Mouse (Mus musculus) midbrain, embryonic 16.5 days (tissue): Measurements from ENCODE around the gene Lrrc19. TPM values are rescaled to one million over a fixed set of nuclear protein-coding genes. Genes with fewer than 3 reads are reported as not detected.
"Not testable (repeated sequence)": the region's sequence is repeated elsewhere in the genome, so short reads cannot be mapped to it uniquely, and the experiment has no call there.

Experiments used
- ATAC-seq: fragments of 200-750 bp; cut with Nextera tagmentation; 2 replicates; pipeline ENCODE4 v1.8.0; 2017; ENCODE audit warnings: moderate TSS enrichment
- H3K27ac ChIP-seq: fragments of 300-500 bp; sonication (generic); 2 replicates; pipeline ENCODE4 v1.5.1; 2014; ENCODE audit warnings: mild to moderate bottlenecking, low read length, mixed read lengths
- H3K27me3 ChIP-seq: fragments of 300-500 bp; sonication (generic); 2 replicates; pipeline ENCODE4 v1.6.1; 2014; ENCODE audit warnings: low read depth, low read length, mixed read lengths; ENCODE audit not compliant: control insufficient read depth, insufficient read depth
- H3K36me3 ChIP-seq: fragments of 300-500 bp; sonication (generic); 2 replicates; pipeline ENCODE4 v1.6.1; 2014; ENCODE audit warnings: mild to moderate bottlenecking, low read length, moderate library complexity, mixed read lengths; ENCODE audit not compliant: control insufficient read depth, insufficient read depth
- H3K4me1 ChIP-seq: fragments of 300-500 bp; sonication (generic); 2 replicates; pipeline ENCODE4 v1.6.1; 2014; ENCODE audit warnings: mild to moderate bottlenecking, low read length, mixed read lengths; ENCODE audit not compliant: control insufficient read depth, insufficient read depth
- H3K4me2 ChIP-seq: fragments of 300-500 bp; sonication (generic); 2 replicates; pipeline ENCODE4 v1.6.1; 2014; ENCODE audit warnings: mild to moderate bottlenecking, low read length, mixed read lengths
- H3K4me3 ChIP-seq: fragments of 300-500 bp; sonication (generic); 2 replicates; pipeline ENCODE4 v1.5.1; 2014; ENCODE audit warnings: low read depth, mild to moderate bottlenecking, low read length, moderate library complexity, mixed read lengths
- H3K9ac ChIP-seq: fragments of 300-500 bp; sonication (generic); 2 replicates; pipeline ENCODE4 v1.6.1; 2014; ENCODE audit warnings: low read depth, low read length, mixed read lengths
- H3K9me3 ChIP-seq: fragments of 300-500 bp; sonication (generic); replicated peaks from 2 replicates; pipeline ENCODE4 v1.6.1; 2014; ENCODE audit warnings: mild to moderate bottlenecking, low read length, mixed read lengths; ENCODE audit not compliant: control insufficient read depth, poor library complexity, severe bottlenecking
- WGBS: fragments of 180-500 bp; shearing (Covaris S2); extraction: QIAGEN DNeasy Blood & Tissue Kit; methylation state at CpG from one replicate; pipeline ENCODE4 v1.1.7; 2014; 5-methylcytosine and 5-hydroxymethylcytosine counted together
- polyA plus RNA-seq: library from polyadenylated mRNA; unstranded; fragments of >200 nt; fragmentation: Nextera tagmentation; extraction: Ambion mirVana; gene quantifications from 2 replicates; pipeline ENCODE4 v1.2.1, GENCODE M21; 2015

Gene Lrrc19
- polyA plus RNA-seq, 1 experiment from 2014 or later = 0.31 TPM

DNA sequence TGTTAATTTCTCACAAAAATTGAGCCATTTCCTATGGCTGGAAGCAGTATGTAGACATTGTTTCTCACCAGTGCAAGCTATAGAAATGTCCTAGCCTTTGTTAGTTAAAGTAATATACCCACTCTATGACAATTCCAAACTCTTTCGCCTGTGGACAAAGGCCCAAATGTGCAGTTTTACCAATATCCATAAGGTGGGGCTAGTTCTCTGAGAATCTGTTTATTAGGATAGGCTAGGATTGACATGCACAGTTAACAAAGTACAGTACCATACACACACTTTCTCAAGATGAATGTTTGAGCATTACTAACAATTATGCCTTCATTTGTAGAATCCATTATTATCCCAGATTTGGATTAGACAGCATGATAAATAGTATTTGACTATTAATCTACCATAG lies 19.8 kb upstream of the Lrrc19 start:
- WGBS = 46% methylated on average over 1 of the region's 1 CpGs
- peak; percentile 77 for ATAC-seq
- no peak overlapping the region for H3K4me2 ChIP-seq

DNA sequence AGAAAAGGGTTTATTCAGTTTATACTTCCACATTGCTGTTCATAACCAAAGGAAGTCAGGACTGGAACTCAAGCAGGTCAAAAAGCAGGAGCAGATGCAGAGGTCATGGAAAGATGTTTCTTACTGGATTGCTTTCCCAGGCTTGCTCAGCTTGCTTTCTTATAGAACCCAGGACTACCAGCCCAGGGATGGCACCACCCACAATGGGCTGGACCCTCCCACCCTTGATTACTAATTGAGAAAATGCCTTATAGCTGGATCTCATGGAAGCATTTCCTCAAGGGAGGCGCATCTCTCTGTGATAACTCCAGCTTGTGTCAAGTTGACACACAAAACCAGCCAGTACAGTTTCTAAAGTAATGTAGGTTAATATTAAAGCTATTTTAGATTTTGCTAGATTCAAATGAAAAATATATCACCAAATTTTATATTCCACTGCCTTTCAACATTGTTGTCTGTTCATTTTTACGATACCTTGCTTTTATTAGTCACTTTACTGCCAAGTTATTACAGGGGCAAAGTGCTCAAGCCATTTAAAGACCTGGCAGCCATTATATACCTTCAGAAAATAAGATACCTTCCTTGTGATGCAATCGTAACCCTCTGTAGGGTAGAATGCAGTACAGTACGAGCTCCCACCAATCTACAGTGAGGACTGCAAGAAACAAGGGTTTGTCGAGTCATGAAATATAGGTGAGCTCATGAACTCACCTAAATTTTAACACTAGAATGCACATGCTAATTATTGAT lies 657 bp upstream of the Lrrc19 start:
- H3K4me2 ChIP-seq, H3K27me3 ChIP-seq, ATAC-seq, H3K9ac ChIP-seq, H3K9me3 ChIP-seq, H3K36me3 ChIP-seq, H3K4me1 ChIP-seq, H3K4me3 ChIP-seq, H3K27ac ChIP-seq: not testable (repeated sequence)
- WGBS = 97% methylated on average over 5 of the region's 5 CpGs

More for the DNA sequence above, 19.8 kb upstream of the Lrrc19 start:
- Histone ChIP-seq H3K4me1 (no peaks in the 10 kb centered on the region), H3K9me3 (no peaks in the 10 kb centered on the region), H3K27me3 (no peaks in the 10 kb centered on the region), H3K9ac (no peak overlapping the region), H3K27ac (no peak overlapping the region), H3K4me3 (no peak overlapping the region), H3K36me3 (no peaks in the 10 kb centered on the region)

DNA sequence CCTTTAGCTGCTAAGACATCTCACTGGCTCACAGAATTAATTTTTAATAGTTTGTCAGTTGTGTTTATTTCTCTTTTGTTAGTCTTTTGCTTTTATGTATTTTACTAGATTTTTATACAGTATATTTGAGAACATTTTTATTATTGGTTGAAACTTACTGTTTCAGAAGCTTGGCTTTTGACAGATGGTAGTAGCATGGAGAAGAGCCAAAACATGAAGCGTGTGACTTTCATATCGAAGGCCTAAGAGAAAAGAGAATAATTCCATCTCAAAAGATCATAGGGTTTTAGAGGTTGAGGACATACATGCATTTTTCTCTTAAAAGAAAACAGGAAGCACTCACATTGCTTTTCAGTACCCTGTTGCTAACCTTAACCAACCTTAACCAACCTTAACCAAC lies 6.8 kb downstream of the Lrrc19 start:
- no peak overlapping the region for H3K4me3 ChIP-seq
- no peak for ATAC-seq
- H3K4me1 ChIP-seq = no peaks in the 10 kb centered on the region
- H3K36me3 ChIP-seq = no peaks in the 10 kb centered on the region; the same call in 1 of the 2 replicates
- H3K27ac ChIP-seq = no peak overlapping the region
- WGBS = 95% methylated on average over 2 of the region's 2 CpGs
- H3K4me2 ChIP-seq = no peak overlapping the region
- H3K27me3 ChIP-seq = no peaks in the 10 kb centered on the region
- H3K9ac ChIP-seq = no peak overlapping the region
- H3K9me3 ChIP-seq = no peaks in the 10 kb centered on the region

DNA sequence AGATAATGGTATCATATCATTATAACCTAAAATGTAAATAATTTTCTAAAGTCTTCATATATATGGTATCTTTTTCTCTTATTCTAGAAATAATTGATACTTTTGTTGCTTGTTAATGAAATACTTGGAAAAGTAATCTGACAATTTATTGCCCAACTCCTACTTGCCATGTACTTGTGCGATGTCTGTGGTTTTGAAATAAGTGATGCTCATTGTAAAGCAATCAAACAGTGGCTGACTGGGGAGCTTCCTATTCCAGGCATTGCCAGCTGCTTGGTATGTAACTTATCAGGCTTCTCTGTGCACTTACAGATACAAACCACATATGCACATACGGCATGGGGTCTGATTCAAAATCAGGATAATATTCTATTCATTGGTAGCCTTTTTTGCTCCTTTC lies 29.9 kb downstream of the Lrrc19 start:
- Histone ChIP-seq H3K4me2 (no peak overlapping the region), H3K9ac (no peak overlapping the region), H3K9me3 (no peaks in the 10 kb centered on the region), H3K27ac (no peak overlapping the region), H3K4me3 (no peak overlapping the region), H3K4me1 (peaks cover 13% of the 10 kb centered on the region), H3K27me3 (no peaks in the 10 kb centered on the region), H3K36me3 (no peaks in the 10 kb centered on the region)
- no peak for ATAC-seq
- 88% methylated on average over 2 of the region's 2 CpGs for WGBS

DNA sequence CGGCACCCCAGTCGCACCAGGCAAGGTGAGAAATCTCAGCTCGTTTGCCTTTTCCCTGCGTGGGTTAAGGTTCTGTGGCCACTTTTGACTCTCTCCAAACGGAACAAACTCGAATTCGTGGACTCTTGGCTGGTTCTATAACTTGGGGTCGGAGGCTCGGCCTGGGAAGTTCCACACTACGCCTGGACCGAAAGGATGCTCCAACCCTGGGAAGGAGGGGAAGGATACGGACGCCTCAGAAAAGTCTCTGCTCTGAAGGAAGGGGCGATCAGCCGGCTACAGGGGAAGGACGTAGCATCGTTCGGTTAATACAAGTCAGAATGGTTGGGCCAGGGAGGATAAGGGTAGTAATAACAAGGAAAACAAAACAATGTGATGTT lies 35.3 kb downstream of the Lrrc19 start:
- peaks cover 18% of the 10 kb centered on the region for H3K4me1 ChIP-seq
- ATAC-seq = peak; percentile 80
- H3K27me3 ChIP-seq = no peaks in the 10 kb centered on the region
- peak overlapping the region; percentile 75 for H3K27ac ChIP-seq
- peak overlapping the region; percentile 62 for H3K4me2 ChIP-seq
- H3K9me3 ChIP-seq = no peaks in the 10 kb centered on the region
- H3K4me3 ChIP-seq = peak overlapping the region; percentile 53
- no peaks in the 10 kb centered on the region for H3K36me3 ChIP-seq
- 0% methylated on average over 18 of the region's 18 CpGs for whole genome bisulfite sequencing
- peak overlapping the region; percentile 72 for H3K9ac ChIP-seq

DNA sequence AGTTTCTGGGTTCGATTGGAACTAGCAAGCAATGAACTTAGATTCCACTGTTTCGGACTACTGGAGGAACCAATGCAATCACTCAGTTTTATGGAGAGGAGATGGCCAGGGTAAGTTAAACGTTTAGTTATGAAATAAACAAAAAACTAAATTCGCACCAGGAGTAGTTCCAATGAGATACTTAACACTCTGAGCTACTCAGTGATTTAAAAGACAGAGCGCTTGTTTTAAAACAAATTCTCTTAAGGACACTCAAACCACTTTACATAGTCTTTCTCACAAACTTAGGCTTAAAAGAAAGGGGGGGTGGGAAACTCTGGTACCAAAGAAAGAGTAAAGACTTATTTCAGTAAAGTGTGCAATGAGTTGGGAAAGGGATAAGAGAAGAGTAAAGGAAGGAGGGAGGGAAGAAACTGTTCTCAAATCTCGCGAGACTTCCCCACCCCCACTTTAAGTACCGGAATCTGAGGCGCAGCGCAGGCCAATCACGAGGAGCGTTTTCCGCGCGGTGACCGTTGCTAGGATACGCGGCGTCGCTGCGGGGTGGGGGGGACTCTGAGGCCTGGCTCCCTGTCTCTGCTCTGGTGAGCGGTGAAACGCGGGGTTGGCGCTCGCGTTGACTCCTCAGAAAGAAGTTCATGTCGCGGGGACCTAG lies 35.8 kb downstream of the Lrrc19 start, which contains the start of gene Ift74:
Gene Ift74, plus strand, starts transcription at position 520 of the 655 bp plus-strand sequence.
- 2% methylated on average over 29 of the region's 29 CpGs for WGBS
- H3K4me1 ChIP-seq = peaks cover 18% of the 10 kb centered on the region
- peak; percentile 100 for ATAC-seq
- peak within 1 kb of the TSS; percentile 53 for H3K4me3 ChIP-seq
- peak within 1 kb of the TSS; percentile 75 for H3K27ac ChIP-seq
- no peaks in the 10 kb centered on the region for H3K36me3 ChIP-seq
- no peaks in the 10 kb centered on the region for H3K9me3 ChIP-seq
- H3K4me2 ChIP-seq = peak within 1 kb of the TSS; percentile 62
- H3K9ac ChIP-seq = peak within 1 kb of the TSS; percentile 72
- no peaks in the 10 kb centered on the region for H3K27me3 ChIP-seq

DNA sequence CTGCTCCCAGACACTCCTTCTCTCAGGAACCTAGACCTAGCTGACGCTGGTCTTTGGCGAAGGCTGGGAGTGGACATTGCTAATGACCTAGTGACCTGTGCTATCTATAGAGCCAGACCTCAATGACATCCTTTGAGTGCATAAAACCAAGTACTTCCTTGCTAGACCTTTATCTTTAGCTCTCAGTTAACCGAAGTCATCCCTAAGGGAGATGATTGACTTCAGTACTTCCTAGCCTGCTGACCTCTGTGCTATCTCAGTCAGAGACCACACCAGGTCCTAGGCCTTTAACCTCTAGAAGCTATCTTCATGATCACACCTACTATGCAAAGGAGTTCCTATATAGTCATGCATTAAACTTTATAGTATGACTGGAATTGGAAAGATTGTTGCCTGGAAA lies 39.6 kb downstream of the Lrrc19 start:
- Histone ChIP-seq H3K9me3 (no peaks in the 10 kb centered on the region), H3K4me2 (no peak overlapping the region), H3K27ac (no peak overlapping the region), H3K4me1 (peaks cover 8% of the 10 kb centered on the region), H3K4me3 (no peak overlapping the region), H3K27me3 (no peaks in the 10 kb centered on the region), H3K36me3 (no peaks in the 10 kb centered on the region), H3K9ac (no peak overlapping the region)
- WGBS = 89% methylated on average over 3 of the region's 3 CpGs
- ATAC-seq = no peak

DNA sequence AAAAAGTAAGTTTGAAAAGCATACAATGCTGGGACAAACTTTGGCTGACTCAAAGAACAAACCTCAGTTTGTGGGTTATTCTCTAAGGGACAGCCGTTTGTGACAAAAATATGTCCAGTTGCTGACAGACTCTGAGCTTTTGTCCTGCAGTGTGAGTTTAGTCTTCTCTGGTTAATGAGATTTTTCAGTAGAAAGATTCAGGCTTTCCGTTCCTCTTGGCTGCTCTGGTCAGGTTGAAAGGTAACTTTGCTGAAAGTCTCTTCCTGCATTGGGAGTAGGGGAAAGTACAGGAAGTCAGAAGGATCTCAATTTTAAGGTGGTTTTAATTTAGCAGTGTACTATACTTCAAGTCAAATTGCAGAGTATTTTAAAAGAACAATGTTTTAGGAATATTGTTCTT lies 44.4 kb downstream of the Lrrc19 start:
- Histone ChIP-seq H3K4me1 (peaks cover 18% of the 10 kb centered on the region), H3K4me3 (no peak overlapping the region), H3K36me3 (no peaks in the 10 kb centered on the region), H3K9me3 (no peaks in the 10 kb centered on the region), H3K27me3 (no peaks in the 10 kb centered on the region), H3K4me2 (no peak overlapping the region), H3K9ac (no peak overlapping the region), H3K27ac (no peak overlapping the region)
- ATAC-seq = no peak
- 96% methylated on average over 2 of the region's 2 CpGs for WGBS

DNA sequence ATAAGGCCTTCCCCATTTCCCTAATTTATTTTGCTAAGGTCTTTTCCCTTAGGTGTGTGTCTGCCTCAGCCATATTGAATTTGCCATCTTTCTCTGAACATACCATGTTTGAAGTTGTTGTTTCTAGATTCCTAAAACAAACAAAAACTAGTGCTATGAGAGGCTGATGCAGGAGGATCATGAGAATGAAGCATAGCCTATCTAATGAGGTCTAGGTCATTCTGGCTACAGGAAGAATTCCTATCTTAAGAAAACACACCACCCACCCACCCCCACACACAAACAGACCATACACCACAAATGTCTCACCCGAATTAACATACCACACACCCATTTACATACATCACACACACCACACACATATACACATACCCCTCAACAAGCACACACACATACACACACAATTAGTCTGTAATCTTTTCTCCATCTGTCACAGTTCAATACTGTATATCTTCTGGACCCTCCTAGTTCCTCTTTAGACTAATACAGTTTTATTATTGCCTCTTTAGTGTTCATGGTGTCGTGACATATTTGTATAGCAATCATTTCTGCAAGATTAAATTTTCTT lies 45.4 kb downstream of the Lrrc19 start:
- Histone ChIP-seq H3K9me3 (no peaks in the 10 kb centered on the region), H3K27ac (no peak overlapping the region), H3K9ac (no peak overlapping the region), H3K4me1 (peaks cover 20% of the 10 kb centered on the region), H3K27me3 (no peaks in the 10 kb centered on the region), H3K36me3 (no peaks in the 10 kb centered on the region), H3K4me2 (no peak overlapping the region), H3K4me3 (no peak overlapping the region)
- no peak for ATAC-seq
- WGBS = 85% methylated on average over 2 of the region's 2 CpGs
